Mouse (Mus musculus): ENCODE data around the gene Vmn1r66. TPM values are rescaled to one million over a fixed set of nuclear protein-coding genes. Genes with fewer than 3 reads are reported as not detected.

Vmn1r66 gene
- polyA plus RNA-seq (2012; rRNA removed; ENCODE audit: low replicate concordance) = not detected in 2 replicates

DNA sequence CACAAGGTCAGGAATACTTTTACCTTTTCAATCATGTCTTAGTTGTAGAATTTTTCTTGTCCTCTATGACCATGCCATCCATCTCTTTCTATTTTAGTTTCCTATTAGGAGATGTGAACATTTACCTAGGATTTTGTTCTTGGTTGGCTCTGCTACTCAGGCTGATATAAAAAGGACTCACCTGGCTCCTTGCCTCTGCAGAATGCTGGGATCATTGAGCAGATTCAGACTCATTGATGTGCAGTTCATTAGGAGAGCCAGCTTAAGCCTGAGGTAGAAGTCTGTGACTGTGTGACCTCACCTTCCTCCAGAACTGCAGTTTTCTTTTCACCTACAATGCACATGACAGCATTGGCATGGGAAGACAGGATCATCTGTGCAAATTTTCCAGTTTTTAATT, at the start of gene Vmn1r66:
Gene Vmn1r66, minus strand, starts transcription at position 101 of the 400 bp plus-strand sequence.

Other genes with a start within 250 kb of the Vmn1r66 start
- not detected in 2 replicates for gene Vmn2r50, start 224.7 kb downstream of the Vmn1r66 start, polyA plus RNA-seq (2012; rRNA removed; ENCODE audit: low replicate concordance)
- not detected in 2 replicates for gene Vmn2r51, start 172.3 kb downstream of the Vmn1r66 start, polyA plus RNA-seq (2012; rRNA removed; ENCODE audit: low replicate concordance)
- not detected in 2 replicates for gene Vmn2r52, start 101.4 kb downstream of the Vmn1r66 start, polyA plus RNA-seq (2012; rRNA removed; ENCODE audit: low replicate concordance)
- gene Vmn1r67, start 165.3 kb upstream of the Vmn1r66 start, polyA plus RNA-seq (2012; rRNA removed; ENCODE audit: low replicate concordance) = not detected in 2 replicates
- 0.05 TPM in 1 of 2 replicates, not detected in the other for gene Zik1, start 217.4 kb upstream of the Vmn1r66 start, polyA plus RNA-seq (2012; rRNA removed; ENCODE audit: low replicate concordance)